Mouse (Mus musculus): ENCODE results near the gene Papolb.

Papolb gene

GRCm38 (mm10) chr5:142518973-142519372 is 10.9 kb downstream of the Papolb start:
- no peak for DNase-seq

DNA sequence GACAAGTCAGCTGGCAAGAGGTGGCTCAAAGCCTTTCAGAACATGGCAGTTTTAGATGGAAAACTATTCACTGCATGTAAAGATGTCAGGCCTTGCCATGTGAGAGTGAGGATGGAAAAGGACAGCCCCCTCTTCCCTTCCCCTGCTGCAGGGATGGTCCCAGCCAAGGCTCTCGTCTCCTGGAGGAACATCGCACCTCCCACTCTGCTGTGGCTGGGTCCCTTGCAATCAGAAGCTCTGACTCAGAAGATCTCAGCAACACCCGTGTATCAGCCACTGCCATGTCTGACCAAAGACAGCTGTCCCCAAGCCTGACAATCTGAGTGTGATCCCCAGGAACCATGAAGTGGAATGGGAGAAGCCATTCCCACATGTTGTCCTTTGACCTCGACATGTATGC is 17.8 kb downstream of the Papolb start:
- DNase-seq: no peak

- DNase-seq: no peak
Observed at GRCm38 (mm10) chr5:142510061-142510414, 19.8 kb downstream of the Papolb start.

DNA sequence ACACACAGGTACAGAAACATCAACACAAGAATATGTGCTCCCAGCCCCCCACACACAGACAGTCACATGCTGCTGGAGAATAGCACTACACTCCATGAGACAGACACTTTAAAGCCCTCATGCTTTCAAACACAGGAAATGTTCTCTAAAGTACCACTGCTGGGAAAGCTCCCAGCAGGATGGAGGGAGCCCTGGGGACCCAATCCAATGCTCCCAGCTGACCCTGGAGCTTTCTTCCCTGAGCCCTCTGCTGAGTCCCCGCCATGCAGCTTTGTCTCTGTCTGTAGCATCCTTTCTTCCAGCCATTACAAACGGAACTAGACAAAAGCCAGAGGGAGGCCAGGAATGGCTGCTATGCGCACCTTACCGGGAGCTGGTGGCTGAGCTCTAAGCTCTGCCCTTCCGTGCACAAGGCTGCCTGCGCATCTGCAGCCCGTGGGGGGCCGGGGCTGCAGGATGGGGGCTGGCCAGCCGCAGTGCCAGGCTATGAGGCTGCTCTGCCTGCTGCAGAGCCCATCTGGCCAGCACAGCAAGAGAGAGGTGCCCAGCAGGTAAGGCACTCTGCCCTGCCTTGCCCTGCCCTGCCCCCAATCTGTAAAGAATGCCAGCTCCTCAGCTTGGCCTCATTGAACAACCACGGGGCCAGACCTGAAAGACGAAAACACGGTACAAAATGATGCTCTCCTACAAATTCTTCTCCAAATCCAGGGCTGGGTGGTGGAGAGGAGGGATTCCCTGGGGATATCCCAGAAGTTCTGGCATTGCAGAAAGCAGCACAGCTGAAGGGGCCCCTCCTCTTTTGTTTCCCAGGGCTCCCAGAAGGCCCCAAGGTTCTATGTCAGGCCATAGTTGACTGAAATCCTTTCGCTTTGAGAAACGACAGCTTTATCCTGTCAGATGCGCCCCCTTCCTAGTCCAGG is 20.5 kb downstream of the Papolb start:
- no peak for DNase-seq

DNA sequence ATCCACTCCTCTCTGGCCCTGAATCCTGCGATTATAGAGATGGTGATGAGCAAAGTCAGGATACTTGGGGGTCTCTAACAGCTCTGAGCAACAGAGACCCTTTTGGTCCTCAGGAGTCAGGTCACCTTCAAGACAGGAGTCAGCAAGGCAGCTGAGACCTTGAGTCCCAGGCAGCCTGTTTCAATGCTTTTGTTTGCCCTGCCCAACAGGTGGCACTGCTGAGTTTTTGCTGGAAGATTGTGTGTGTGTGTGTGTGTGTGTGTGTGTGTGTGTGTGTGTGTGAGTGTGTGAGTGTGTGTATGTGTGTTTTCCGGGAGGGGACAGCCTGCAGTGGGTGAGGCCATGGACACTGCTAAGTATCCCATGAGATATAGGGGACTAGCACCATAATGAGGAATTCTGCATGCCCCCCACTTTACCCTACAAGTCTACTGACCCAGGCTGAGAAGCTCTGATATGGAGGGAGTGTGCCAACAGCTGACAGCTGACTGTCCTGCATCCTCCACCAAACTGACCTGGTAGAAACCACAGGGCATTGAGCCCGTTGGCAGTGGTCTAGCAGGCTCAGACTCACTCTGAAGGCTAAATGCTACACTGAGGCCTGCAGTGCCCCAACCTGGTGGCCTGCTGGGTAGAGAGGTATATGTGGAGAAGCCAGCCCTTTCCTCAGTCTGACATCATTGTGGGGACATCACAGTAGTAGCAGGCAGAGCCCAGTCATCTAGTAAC is 24.0 kb downstream of the Papolb start:
- DNase-seq: no peak

GRCm38 (mm10) chr5:142504175-142504574 is 25.7 kb downstream of the Papolb start:
- no peak for DNase-seq

- DNase-seq: peak; percentile 75
Observed at GRCm38 (mm10) chr5:142502414-142502813, 27.5 kb downstream of the Papolb start.

GRCm38 (mm10) chr5:142500918-142501317 is 29.0 kb downstream of the Papolb start:
- no peak for DNase-seq

GRCm38 (mm10) chr5:142498964-142499363 is 30.9 kb downstream of the Papolb start:
- peak; percentile 54 for DNase-seq

- no peak for DNase-seq
Observed at GRCm38 (mm10) chr5:142495321-142496096, 34.4 kb downstream of the Papolb start.

DNA sequence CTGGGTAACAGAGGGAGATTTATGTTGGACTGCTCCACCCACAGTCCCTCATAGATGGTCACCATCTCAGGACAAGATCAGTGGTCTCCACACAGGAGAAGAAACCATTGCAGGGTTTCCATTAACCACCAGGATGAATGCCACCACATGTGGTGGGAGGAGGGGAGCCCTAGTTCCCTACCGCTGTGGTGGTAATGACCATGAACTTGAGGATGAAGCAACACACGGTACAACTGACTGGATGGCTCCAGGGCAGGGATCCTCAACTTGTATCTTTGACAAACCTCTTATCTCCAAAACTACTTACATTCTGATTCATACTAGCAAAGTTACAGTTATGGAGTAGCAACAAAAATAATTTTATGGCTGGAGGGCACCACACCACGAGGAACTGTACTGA is 36.6 kb downstream of the Papolb start:
- DNase-seq: no peak

DNA sequence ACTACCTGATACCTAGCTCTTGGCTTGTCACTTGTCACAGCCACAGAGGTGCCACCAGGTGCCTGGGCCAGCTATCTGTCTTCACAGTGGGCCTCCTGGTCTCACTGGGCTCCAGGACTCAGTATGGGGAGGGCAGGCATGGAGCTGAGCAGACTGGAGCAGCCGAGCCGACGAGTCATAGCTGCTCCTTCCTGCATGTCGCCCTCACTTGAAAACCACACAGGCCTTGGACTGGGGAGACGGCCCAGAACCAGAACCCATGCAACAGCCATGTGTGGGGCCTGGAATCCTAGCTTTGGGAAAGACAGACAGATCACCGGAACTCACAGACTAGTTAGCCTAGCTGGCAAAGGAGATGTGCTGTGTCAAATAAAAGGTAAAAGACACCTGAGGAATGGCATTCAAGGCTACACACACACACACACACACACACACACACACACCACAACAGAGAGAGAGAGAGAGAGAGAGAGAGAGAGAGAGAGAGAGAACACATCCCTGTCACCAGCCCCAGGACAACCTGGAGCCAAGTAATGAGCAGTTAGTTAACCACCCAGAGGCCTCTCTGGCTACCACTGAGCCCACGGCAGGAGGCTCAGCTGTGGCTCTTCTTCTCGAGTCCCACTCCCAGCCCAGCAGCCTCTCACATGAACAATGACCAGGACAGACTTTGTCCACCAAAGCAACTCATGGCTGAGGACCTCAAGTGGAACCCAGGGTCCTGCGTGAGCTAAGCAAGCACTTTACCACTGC is 39.7 kb downstream of the Papolb start:
- DNase-seq: no peak

DNA sequence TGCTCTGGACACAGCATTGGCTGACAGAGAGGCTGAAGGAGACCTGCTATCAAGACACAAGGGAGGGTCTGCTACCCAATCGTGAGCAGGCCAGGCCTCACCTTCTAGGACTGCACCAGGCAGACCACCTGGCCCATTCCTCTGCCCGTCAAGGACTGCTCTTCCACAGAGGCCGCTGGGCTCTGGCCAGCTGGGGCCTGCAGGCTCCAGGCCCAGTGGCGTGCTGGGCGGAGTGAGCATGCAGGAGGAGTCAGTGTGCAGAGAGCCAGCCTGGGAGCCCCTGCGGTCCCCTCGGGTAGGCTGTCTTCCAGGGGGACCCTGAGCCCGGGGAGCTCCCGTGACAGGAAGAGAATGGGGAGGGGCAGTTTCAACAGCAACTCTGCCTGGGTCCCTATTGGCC is 43.2 kb downstream of the Papolb start:
- no peak for DNase-seq

DNA sequence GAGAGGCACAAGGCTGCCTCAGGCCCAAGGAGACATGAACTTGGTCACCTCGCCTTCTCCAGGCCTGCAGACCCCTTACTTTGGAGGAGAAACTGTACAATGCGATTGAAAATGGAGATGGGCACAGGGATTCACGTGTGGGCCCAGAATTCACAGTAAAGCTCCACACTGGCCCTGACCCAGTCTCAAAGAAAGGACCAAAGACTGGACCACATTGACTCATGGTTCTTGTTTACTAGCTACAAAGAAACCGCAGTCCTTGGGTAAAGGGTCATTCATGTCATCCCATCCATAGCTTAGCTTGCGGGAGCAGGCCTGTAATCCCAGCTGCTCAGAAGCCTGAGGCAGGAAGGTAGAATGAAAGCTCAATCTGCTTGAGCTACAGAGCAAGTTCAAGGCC is 46.3 kb downstream of the Papolb start:
- no peak for DNase-seq

GRCm38 (mm10) chr5:142482512-142482911 is 47.4 kb downstream of the Papolb start:
- no peak for DNase-seq

DNA sequence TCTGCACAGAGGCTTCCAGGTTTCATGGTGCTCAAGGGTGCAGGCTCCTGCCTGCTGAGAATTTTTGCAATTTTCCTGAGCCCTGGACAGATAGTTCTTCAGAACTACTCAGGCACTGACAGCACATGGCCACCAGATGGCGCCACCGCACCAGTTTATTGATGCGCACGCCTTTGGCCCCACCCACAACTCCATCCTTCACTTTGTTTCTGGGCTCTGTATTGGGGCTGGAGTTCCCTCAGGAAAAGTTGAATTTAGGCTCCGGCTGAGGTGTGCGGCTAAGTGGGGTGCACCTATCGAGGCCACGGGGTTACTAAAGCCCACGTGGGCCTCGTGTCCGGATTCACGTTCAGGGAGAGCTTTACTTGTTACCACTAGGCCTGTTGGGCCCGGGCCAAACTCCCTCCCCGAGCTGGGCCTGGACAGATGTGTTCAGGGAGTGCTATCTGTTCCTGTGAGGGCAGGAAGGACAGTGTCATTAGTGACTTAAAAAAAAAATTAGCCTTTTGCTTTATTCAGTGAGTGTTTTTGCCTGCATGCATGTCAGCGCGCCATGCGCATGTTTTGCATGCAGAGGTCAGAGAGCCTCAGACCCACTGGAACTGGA is 50.9 kb downstream of the Papolb start:
- DNase-seq: peak; percentile 97

- no peak for DNase-seq
Observed at GRCm38 (mm10) chr5:142477866-142478615, 51.8 kb downstream of the Papolb start.

GRCm38 (mm10) chr5:142477346-142477745 is 52.5 kb downstream of the Papolb start:
- peak; percentile 42 for DNase-seq
